Mouse (Mus musculus): ENCODE data around the gene Bpifb5.

DNA sequence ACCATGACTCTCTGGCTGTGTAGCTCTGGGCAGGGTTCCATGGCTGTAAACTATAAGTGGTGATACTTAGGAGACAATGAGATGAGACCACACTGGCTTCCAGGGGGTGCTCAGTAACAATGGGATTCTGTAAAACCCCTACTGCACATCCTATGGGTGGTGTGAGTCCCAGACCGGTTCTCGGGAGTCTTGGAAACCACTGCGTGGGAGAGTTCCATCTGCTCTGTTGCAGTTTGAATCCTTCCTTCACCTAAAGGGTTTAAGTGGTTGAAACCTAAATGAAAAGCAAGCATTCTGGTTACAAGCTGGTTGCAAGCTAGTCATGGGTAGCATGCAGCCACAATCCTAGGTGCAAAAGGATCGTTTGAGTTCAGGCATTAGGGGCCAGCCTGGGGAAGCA lies 11.7 kb upstream of the Bpifb5 start:
- TF ChIP-seq GATA1 (IDR thresholded peaks at IDR 0.05; ENCODE audit: borderline replicate concordance, low read length) = no peak
- no peak for TF ChIP-seq FLI1 (IDR thresholded peaks at IDR 0.05; ENCODE audit: low read length)
